Mouse (Mus musculus) small intestine, adult 2 months (tissue): Measurements from ENCODE around the gene Ckap2. TPM values are rescaled to one million over a fixed set of nuclear protein-coding genes. Genes with fewer than 3 reads are reported as not detected.
A peak's percentile ranks its signal among the peaks of the same experiment; 100 is the strongest.

ENCODE experiments used
- H3K27ac ChIP-seq: fragments of 200-500 bp; 2 replicates; pipeline ENCODE4 v1.5.1; 2012; ENCODE audit warnings: low read depth, low read length, control low read depth, inconsistent platforms; ENCODE audit not compliant: insufficient read depth
- H3K27me3 ChIP-seq: fragments of 200-500 bp; 2 replicates; pipeline ENCODE4 v1.6.1; 2012; ENCODE audit warnings: mild to moderate bottlenecking, moderate library complexity, low read length, inconsistent platforms; ENCODE audit not compliant: control insufficient read depth, insufficient read depth
- H3K36me3 ChIP-seq: fragments of 200-500 bp; 2 replicates; pipeline ENCODE4 v1.6.1; 2012; ENCODE audit warnings: mild to moderate bottlenecking, low read length, control low read depth, inconsistent platforms; ENCODE audit not compliant: control insufficient read depth, insufficient read depth
- H3K4me1 ChIP-seq: fragments of 200-500 bp; 2 replicates; pipeline ENCODE4 v1.6.1; 2012; ENCODE audit warnings: low read length, inconsistent platforms, mixed read lengths; ENCODE audit not compliant: control insufficient read depth, insufficient read depth, insufficient read length
- H3K4me3 ChIP-seq: fragments of 200-500 bp; 2 replicates; pipeline ENCODE4 v1.5.1; 2012; ENCODE audit warnings: low read depth, mild to moderate bottlenecking, control low read depth, inconsistent platforms, low read length, moderate library complexity
- CTCF ChIP-seq: fragments of 200-500 bp; IDR thresholded peaks from 2 replicates; pipeline ENCODE4 v1.5.1; 2012; ENCODE audit warnings: low read depth, mild to moderate bottlenecking, control low read depth, inconsistent platforms, low read length, moderate library complexity, mixed read lengths; ENCODE audit not compliant: insufficient replicate concordance, insufficient read length; ENCODE audit errors: extremely low read depth
- POLR2A ChIP-seq: fragments of 200-500 bp; IDR thresholded peaks from 2 replicates; pipeline ENCODE4 v1.6.1; 2012; ENCODE audit warnings: low read depth, mild to moderate bottlenecking, control low read depth, inconsistent platforms, low read length, moderate library complexity
- WGBS: fragments of 180-500 bp; shearing (Covaris S2); methylation state at CpG from one replicate; pipeline ENCODE4 v1.1.7; 2018; 5-methylcytosine and 5-hydroxymethylcytosine counted together
- polyA plus RNA-seq: library from polyadenylated mRNA; depleted of rRNA; stranded (reverse); fragments of >200 nt; gene quantifications from 2 replicates; pipeline ENCODE4 v1.2.3, GENCODE M21; 2012

Gene Ckap2
- polyA plus RNA-seq, 1 experiment: 2.1 TPM

DNA sequence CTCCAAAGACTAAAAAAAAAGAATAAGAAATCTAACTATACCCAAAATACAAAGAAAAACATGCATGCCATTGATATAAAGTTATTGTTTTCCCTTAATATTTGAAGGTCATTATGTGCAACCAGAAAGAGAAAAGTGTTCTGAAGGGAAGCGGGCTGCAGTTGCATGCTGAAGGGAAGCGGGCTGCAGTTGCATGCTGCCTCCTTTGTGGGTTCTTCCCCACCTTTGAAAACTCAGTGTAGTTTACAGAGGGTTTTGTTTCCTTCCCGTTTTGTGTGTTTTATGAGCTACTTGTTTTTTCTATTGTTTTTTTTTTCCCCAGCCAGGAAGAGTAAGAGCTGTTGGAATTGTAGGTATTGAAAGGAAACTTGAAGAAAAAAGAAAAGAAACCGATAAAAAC, 21.9 kb upstream of the Ckap2 start:
- TF ChIP-seq POLR2A (no peak), CTCF (no peak)
- Histone ChIP-seq H3K36me3 (peaks cover 44% of the 10 kb centered on the region), H3K4me3 (no peak overlapping the region), H3K27ac (no peak overlapping the region), H3K4me1 (no peaks in the 10 kb centered on the region), H3K27me3 (no peaks in the 10 kb centered on the region)
- WGBS: 75% methylated on average over 4 of the region's 4 CpGs

DNA sequence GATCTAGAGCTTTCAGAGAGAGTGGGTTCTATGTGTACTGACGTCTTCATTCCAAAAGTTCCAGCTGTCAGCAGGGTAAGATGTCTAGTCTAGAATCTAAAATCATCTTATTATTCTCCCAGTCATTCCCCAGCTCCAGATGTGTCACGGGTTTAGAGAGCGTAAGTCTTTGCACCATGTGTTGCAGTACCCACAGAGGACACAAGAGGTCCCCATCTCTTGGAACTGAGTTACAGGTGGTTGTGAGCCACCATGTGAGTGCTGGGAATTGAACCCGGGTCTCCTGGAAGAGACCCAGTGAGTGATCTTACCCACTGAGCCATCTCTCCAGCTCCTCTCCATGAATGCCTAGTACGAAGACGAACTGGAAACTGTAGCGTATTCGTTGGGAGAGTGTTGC, 13.9 kb upstream of the Ckap2 start:
- WGBS: 96% methylated on average over 8 of the region's 8 CpGs
- Histone ChIP-seq H3K27me3 (no peaks in the 10 kb centered on the region), H3K36me3 (peaks cover 21% of the 10 kb centered on the region), H3K4me1 (peaks cover under 1% of the 10 kb centered on the region; the same call in 1 of the 2 replicates), H3K4me3 (no peak overlapping the region), H3K27ac (no peak overlapping the region)
- TF ChIP-seq POLR2A (no peak), CTCF (no peak)

DNA sequence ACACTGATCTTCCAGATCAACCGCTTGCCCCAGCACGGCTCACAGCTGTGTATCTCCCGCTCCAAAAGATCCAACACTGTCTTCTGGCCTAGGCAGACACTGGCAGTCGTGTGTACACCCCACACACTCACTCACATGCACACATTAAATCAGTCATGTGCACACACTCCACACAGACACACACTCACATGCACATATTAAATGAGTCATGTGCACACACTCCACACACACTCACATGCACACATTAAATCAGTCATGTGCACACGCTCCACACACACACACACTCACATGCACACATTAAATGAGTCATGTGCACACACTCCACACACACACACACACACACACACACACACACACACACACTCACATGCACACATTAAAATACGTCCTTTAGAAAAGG, 12.3 kb upstream of the Ckap2 start:
- peaks cover 3% of the 10 kb centered on the region; the same call in 1 of the 2 replicates for H3K4me1 ChIP-seq
- H3K36me3 ChIP-seq: peaks cover 17% of the 10 kb centered on the region
- no peak for TF ChIP-seq POLR2A
- TF ChIP-seq CTCF: no peak
- H3K27me3 ChIP-seq: no peaks in the 10 kb centered on the region
- H3K4me3 ChIP-seq: no peak overlapping the region
- WGBS: 89% methylated on average over 6 of the region's 6 CpGs
- H3K27ac ChIP-seq: no peak overlapping the region

DNA sequence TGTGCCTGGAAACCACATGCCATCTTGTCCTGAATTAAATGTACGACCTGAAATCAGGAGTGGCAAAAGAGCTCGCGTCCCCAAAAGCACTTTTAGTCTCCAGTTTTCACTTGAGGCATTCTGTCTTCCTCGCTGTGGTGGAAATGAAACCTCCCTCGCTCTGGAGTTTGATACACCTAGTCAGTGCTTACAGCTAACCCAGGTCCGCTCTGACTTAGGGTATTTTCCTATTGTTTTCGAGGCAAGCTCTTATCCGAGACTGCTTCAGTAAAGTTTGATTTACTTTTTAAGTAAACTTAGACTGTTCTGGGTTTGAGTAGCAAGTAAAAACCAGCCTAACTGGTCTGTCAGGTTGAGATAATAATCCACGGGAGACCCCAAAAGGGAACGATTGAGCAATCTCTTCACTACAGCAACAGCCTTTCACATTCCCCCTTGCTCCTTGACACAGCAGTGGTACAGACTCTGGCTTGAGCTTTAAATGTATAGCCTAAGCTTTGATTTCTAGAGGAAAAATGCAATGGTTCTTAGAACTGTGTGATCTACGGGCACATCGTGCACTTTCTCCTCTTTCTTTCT, 7.9 kb upstream of the Ckap2 start:
- WGBS: 3% methylated on average over 12 of the region's 12 CpGs
- Histone ChIP-seq H3K27ac (peak overlapping the region; percentile 94), H3K4me3 (peak overlapping the region; percentile 96), H3K27me3 (no peaks in the 10 kb centered on the region), H3K36me3 (no peaks in the 10 kb centered on the region), H3K4me1 (peaks cover 3% of the 10 kb centered on the region; the same call in 1 of the 2 replicates)
- TF ChIP-seq CTCF (no peak), POLR2A (no peak)

DNA sequence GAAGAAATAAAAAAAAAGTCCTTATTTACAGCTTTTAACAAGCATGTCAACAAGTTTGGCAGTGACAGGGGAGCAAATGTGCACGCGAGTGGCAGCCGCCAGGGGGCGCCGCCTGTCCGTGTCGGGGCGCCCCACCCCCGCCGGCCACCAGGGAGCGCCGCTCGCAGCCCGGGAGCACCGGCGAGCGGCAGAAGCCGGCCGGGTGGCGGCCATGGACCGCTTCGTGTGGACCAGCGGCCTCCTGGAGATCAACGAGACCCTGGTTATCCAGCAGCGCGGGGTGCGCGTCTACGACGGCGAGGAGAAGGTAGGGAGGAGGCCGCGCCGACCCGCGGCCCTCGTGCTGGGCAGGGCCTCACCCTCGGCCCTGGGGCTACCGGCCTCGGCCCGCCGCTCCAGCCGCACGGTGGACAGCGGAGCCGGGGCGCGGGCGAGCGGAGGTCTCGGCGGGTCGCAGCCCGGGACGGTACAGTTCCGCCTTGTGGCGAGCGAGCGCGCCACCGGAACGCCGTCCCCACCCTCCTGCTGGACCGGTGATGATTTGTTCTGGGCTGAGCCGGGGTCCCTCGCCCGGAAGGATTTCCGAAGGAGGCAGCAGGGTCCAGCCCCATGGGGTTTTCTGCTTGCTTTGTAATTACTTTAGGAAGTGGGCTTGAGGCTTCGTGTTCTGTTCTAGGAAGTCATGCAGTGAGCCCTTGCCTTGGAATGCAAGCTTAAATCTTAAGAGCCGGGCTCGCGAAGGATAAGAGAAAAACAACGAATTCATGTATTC, 7.2 kb upstream of the Ckap2 start, which contains the start of gene Vps36:
Gene Vps36, plus strand, starts transcription at position 150 of the 772 bp plus-strand sequence.
- Histone ChIP-seq H3K36me3 (no peaks in the 10 kb centered on the region), H3K27ac (peak within 1 kb of the TSS; percentile 94), H3K4me1 (peaks cover 3% of the 10 kb centered on the region; the same call in 1 of the 2 replicates), H3K27me3 (no peaks in the 10 kb centered on the region), H3K4me3 (peak within 1 kb of the TSS; percentile 96)
- under 1% methylated on average over 73 of the region's 73 CpGs for WGBS
- TF ChIP-seq POLR2A (peak; percentile 66; the same call in 1 of the 2 replicates), CTCF (peak; percentile 100)

DNA sequence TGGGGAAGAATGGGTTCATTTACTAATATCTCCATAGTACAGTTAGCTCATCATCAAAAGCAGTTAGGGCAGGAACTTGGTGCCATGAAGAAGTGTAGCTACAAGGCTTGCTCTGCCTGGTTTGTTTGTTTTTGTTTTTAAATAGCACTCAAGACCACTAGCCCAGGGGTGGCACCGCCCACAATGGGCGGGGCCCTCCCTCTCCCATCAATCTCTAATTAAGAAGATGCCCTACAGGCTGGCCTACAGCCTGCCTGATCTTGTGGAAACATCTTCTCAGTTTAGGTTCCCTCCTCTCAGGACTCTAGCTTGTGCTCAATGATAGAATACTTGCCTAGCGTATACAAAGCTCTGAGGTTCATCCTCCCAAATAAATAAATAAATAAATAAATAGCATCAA, 735 bp downstream of the Ckap2 start:
- Histone ChIP-seq H3K27me3 (no peaks in the 10 kb centered on the region), H3K4me1 (peaks cover 5% of the 10 kb centered on the region), H3K36me3 (no peaks in the 10 kb centered on the region), H3K4me3 (0 out of 2 replicates have a peak overlapping the region, but pooled peaks have one; percentile 8), H3K27ac (no peak overlapping the region)
- WGBS: 3% methylated on average over 3 of the region's 3 CpGs
- TF ChIP-seq CTCF: no peak
- TF ChIP-seq POLR2A: no peak

DNA sequence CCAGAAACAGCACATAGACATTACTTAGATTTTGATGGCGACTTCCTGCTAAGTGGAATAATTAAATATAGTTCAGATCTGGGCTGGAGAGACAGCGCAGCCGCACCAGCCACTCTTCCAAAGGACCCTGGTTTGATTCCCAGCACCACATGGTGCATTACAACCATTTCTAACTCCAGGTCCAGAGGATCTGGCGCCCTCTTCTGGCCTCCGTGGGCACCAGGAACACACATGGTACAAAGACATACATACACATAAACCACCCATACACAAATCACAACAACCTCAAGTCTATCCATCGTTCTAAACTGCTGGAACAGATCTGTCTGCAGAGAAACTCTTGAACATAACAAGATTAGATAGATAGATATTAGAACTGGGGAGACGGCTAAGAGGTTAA, 9.7 kb downstream of the Ckap2 start:
- H3K36me3 ChIP-seq: peaks cover 15% of the 10 kb centered on the region
- H3K27me3 ChIP-seq: no peaks in the 10 kb centered on the region
- TF ChIP-seq CTCF (no peak), POLR2A (no peak)
- no peak overlapping the region for H3K4me3 ChIP-seq
- H3K27ac ChIP-seq: no peak overlapping the region
- no peaks in the 10 kb centered on the region for H3K4me1 ChIP-seq
- 98% methylated on average over 7 of the region's 7 CpGs for WGBS
